ENCODE assay signal across 15 mouse cellular contexts in genomic region chr6:114664716-114665115, GRCm38 (mm10).
"Had no signal": no experiment of that assay in that cellular context is flagged by ENCODE, and none has a peak within 500 bp of the region (broad histone marks: within the 10 kb centered on the region; RNA-seq: fewer than 3 reads in every experiment).

No protein-coding gene starts in this region.

- H3K27ac ChIP-seq: neural tube, embryonic 15.5 days; stomach, embryonic 15.5 days; stomach, postnatal 0 days had no signal

- H3K4me3 ChIP-seq: neural tube, embryonic 15.5 days; stomach, embryonic 15.5 days had no signal

- H3K4me2 ChIP-seq: neural tube, embryonic 15.5 days; stomach, embryonic 15.5 days had no signal

- DNase-seq: retina, postnatal 1 day; right cerebral cortex, adult 18-20 months; right cerebral cortex, postnatal 14 days; right cerebral cortex, postnatal 25 days; right cerebral cortex, postnatal 4 days; spleen, adult 18-20 months; thymus, adult 18-20 months; thymus, adult 2 months; thymus, postnatal 14 days; thymus, postnatal 25 days; thymus, postnatal 36 days; thymus, postnatal 4 days had no signal

- H3K27me3 ChIP-seq: neural tube, embryonic 15.5 days; stomach, embryonic 15.5 days had no signal

- H3K36me3 ChIP-seq: neural tube, embryonic 15.5 days; stomach, embryonic 15.5 days had no signal

- H3K9me3 ChIP-seq: neural tube, embryonic 15.5 days; stomach, embryonic 15.5 days had no signal

- H3K9ac ChIP-seq: neural tube, embryonic 15.5 days; stomach, embryonic 15.5 days had no signal

- H3K4me1 ChIP-seq: neural tube, embryonic 15.5 days had no signal
